Mouse (Mus musculus) heart, adult 18-20 months (tissue): ENCODE measurements around the gene Chil3. TPM values are rescaled to one million over a fixed set of nuclear protein-coding genes. Genes with fewer than 3 reads are reported as not detected.
A peak's percentile ranks its signal among the peaks of the same experiment; 100 is the strongest.
"Not testable (repeated sequence)": the region's sequence is repeated elsewhere in the genome, so short reads cannot be mapped to it uniquely, and the experiment has no call there.

Experiments
- DNase-seq, 2 experiments: peaks; one replicate each; pipeline ENCODE4 v3.0.0; 2021 to 2022; ENCODE audit warnings: mixed read lengths in 1 of 2
- long read RNA-seq, 2 experiments: library from polyadenylated mRNA; stranded (forward); transcript quantifications; one replicate each; pipeline ENCODE4 v2.0.0; 2021
- total RNA-seq, 2 experiments: library from RNA; stranded (reverse); gene quantifications; 2 replicates each; pipeline ENCODE4 v1.2.3; 2021

Gene Chil3
- total RNA-seq: not detected
- long read RNA-seq, experiment 1: 0 reads
- long read RNA-seq, experiment 2: 0 reads

- no peak for DNase-seq
These were observed at the start of gene Chil3 for GRCm38 (mm10) chr3:106167464-106167863. Gene Chil3, minus strand, starts transcription at chr3:106167564.

DNA sequence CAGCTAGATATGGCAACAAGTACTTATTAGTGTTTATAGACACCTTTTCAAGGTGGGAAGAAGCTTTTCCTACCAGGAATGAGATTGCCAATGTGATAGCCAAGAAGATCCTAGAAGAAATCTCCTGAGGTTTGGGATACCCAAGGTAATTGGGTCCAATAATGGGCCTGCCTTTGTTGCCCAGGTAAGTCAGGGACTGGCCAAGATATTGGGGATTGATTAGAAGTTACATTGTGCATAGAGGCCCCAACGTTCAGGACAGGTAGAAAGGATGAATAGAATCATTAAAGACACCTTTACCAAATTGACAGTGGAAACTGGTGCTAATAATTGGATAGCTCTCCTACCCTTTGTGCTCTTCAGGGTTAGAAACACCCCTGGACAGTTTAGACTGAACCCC is 30.7 kb upstream of the Chil3 start:
- not testable (repeated sequence) for DNase-seq

DNA sequence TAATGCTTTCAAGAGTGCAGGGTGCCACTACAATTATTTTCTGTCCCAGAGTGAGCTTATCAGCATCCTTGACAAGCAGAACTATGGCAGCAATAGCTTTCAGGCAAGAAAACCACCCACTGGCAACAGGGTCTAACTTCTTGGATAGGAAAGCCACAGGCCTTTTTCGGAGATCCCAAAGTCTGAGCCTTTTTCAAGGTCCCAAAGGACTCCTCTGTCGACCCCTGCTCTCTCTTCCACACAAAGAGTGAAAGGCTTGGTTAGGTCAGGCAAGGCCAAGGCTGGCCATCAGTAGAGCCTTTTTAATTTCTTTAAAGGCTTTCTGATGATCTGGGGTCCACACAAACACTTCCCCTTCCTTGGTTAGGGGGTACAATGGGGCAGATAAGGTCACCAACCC is 29.9 kb upstream of the Chil3 start:
- DNase-seq: not testable (repeated sequence)

- DNase-seq: no peak
These were observed 28.9 kb upstream of the Chil3 start for GRCm38 (mm10) chr3:106196276-106196675.

DNA sequence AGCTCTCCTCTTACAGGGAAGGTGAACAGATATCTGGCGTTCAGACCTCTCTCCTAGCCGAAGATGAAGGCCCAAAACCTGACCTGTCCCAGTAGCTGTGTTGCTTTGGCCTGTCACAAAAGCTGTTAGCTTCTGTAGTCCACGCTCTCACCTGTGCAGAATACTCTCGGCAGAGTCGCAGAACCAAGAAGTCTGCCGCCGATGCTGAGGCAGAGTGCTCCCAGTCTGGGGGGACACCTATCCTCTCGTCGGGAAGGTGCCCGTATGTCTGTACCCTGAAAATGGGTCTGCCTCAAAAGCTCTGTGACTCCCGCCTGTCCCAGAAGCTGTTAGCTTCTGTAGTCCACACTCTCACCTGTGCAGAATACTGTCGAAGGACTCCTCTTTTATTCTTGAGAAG is 28.1 kb upstream of the Chil3 start:
- no peak for DNase-seq

DNA sequence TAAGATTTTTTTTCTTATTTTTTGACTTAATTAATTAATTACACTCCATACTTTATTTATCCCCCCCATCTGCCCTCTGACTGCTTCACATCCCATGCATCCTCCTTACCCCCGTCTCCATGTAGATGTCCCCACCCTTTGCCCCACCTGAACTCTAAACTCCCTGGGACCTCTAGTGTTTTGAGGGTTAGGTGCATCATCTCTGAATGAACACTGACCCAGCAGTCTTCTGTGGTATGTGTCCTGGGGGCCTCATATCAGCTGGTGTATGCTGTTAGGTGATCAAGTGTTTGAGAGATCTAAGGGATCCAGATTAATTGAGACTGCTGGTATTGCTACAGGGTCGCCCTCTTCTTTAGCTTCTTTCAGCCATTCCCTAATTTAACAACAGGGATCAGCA is 20.6 kb upstream of the Chil3 start:
- DNase-seq: no peak

DNA sequence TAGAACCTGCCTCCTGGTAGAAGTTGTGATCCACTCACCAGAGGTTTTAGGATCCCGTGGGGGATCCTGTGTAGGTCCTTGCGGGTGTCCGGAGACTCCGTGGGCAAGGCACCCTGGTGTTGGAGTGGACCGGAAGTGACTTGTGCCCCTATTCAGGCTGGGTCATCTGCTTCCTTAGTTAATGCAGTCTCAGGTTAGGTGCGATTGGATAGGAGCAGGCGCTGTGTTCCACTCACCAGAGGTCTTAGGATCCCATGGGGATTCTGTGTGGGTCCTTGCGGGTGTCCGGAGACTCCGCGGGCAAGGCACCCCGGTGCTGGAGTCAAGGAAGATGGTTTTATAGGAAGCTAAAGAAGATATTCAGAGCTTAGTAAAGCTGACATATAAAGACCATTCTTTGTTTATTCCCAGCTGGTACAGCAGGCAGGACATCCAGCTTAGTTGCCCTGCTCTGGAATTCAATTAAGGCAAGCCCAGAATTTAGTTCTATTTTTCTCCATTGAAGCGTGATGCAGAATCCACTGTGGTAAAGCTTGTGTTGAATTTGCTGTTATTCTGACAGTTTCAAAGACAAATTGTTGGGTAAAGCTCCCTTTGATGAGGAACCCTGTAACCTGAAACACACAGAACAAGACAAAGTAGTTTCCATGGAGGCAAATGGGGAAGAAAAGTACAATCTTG is 10.3 kb upstream of the Chil3 start:
- no peak for DNase-seq

GRCm38 (mm10) chr3:106174971-106175370 is 7.6 kb upstream of the Chil3 start:
- DNase-seq: not testable (repeated sequence)

GRCm38 (mm10) chr3:106172506-106172905 is 5.1 kb upstream of the Chil3 start:
- not testable (repeated sequence) for DNase-seq

- no peak for DNase-seq
These were observed 3.9 kb upstream of the Chil3 start for GRCm38 (mm10) chr3:106171135-106171731.

DNA sequence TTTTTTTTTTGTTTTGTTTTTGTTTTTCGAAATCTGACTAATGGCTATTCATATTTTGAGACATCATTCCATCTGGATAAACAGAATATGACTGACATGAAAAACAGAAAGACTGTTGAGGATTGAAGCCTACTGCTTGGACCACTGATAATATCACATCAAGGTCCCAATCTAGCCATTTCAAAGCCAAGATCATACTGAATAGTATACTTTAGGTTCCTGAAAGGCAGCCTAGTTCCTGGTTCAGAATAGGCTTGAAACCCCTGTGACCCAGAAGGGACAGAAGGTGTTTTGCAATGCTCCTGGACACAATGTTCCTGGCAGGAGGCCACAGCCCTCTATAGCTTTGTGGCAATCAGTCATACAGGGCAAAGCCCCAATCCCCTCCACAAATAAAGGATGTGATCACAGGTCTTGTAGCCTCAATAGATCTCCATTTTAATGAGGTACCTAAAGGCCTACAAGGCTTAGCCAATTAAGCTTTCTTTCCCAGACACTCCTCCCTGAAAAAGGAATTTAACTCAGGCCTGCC is 3.2 kb upstream of the Chil3 start:
- peak in 1 of 2 experiments; percentile 23 for DNase-seq

DNA sequence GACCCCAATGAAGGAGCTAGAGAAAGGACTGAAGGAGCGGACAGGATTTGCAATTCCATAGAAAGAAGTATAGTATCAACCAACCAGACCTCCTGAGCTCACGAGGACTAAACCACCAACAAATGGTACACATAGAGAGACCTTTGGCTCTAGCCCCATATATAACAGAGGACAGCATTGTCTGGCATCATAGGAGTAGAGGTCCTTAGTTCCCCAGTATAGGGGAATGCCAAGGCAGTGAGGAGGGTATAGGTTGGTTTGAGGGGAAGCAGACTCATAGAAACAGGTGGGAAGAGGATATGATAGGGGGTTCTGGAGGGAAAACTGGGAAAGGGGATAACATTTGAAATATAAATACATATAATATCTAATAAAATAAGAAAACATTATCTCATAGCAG is 13.0 kb downstream of the Chil3 start:
- no peak for DNase-seq

GRCm38 (mm10) chr3:106144081-106144480 is 23.3 kb downstream of the Chil3 start:
- no peak for DNase-seq

GRCm38 (mm10) chr3:106131690-106132089 is 35.7 kb downstream of the Chil3 start:
- no peak for DNase-seq

DNA sequence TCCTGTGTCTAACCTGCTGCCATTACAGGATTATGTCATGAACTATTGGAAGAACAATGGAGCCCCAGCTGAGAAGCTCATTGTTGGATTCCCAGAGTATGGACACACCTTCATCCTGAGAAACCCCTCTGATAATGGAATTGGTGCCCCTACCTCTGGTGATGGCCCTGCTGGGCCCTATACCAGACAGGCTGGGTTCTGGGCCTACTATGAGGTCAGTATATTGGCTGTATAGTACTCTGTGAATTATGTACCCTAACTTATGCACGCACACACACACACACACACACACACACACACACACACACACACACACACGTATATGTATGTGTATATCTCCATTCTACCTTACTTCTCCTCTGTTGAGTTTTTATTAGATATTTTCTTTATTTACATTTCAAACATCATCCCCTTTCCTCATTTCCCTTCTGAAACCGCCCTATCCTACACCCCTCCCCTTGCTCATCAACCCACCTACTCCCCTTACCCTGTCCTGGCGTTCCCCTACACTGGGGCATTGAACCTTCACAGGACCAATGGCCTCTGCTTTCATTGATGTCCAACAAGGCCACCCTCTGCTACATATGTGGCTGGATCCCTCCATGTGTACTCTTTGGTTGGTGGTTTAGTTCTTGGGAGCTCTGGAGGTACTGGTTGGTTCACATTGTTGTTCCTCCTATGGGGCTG is 38.4 kb downstream of the Chil3 start:
- DNase-seq: no peak

DNA sequence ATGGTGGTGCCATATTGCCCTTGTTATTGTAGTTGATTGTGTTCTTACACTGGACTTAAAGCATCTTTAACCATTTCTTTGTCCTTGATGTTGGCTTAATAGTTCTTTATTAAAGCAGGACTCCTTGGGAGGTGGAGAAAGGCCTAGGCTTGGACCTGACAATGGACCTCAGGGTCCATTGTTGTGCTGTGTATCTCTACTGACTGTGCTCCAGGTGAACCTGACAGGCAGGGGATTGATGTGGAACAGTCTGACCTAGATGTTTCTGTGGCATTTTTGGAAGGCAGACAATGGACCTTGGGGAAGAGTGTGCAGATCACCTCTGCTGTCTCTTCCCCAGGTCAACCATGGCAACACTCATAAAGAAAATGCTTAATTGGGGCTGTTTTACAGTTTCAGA is 40.4 kb downstream of the Chil3 start:
- no peak for DNase-seq

DNA sequence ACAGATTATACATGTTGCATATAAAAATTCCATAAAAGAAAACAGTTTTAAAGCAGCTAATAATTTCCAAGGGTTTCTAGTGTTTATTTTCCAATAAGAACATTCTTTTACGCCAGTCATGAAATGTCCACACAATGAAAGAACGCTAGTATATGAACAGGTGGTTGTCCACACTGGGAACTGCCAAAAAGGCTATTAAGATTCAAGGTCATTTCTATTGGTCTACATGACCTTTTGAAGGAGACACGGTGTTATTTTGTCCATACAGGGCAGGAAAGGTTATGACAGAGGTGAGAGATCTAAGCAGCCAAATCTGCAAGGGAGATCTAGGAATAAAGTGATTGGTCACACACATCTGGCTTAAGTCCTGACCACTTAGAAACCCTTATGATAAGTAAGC is 54.4 kb downstream of the Chil3 start, which contains the start of gene Chia1:
Gene Chia1, plus strand, starts transcription at position 301 of the 400 bp plus-strand sequence.
- no peak for DNase-seq

Other genes starting within 250 kb of the Chil3 start
- under 1 TPM; 0.15 to 0.41 TPM for gene I830077J02Rik, start 234.9 kb downstream of the Chil3 start, total RNA-seq
- 10 to 100 TPM; 40.8 to 51.0 TPM for gene Wdr77, start 208.2 kb downstream of the Chil3 start, total RNA-seq
- gene Atp5f1, start 207.5 kb downstream of the Chil3 start, total RNA-seq: 1,000 to 10,000 TPM; 1,228 to 1,265 TPM
- under 1 TPM in 1 of 2 experiments, not detected in 1; 0.31 TPM for gene Ovgp1, start 193.9 kb downstream of the Chil3 start, total RNA-seq
- gene Pifo, start 152.9 kb downstream of the Chil3 start, total RNA-seq: under 1 TPM in 1 of 2 experiments, not detected in 1; 0.64 TPM
- not detected for gene Chil5, start 134.8 kb downstream of the Chil3 start, total RNA-seq
- gene Chia1, start 54.3 kb downstream of the Chil3 start, total RNA-seq: not detected
- gene Chil4, start 51.9 kb upstream of the Chil3 start, total RNA-seq: not detected
- not detected for gene Chil6, start 238.6 kb upstream of the Chil3 start, total RNA-seq